Mouse (Mus musculus): ENCODE data around the gene Wdr90. TPM values are rescaled to one million over a fixed set of nuclear protein-coding genes. Genes with fewer than 3 reads are reported as not detected.

Wdr90 gene
- polyA plus RNA-seq, 1 experiment from 2014 or later = 14.0 TPM

- H3K4me3 ChIP-seq (replicated peaks) = no peak overlapping the region
- 84% methylated on average over 8 of the region's 8 CpGs for WGBS
- H3K4me1 ChIP-seq (replicated peaks) = peaks cover 7% of the 10 kb centered on the region; the same call in 1 of the 2 replicates
- H3K27me3 ChIP-seq (replicated peaks) = no peaks in the 10 kb centered on the region
- H3K27ac ChIP-seq = no peak overlapping the region
- no peak overlapping the region for H3K9ac ChIP-seq
- H3K9me3 ChIP-seq = no peaks in the 10 kb centered on the region
- ATAC-seq = no peak
- H3K36me3 ChIP-seq = peaks cover 21% of the 10 kb centered on the region
- no peak overlapping the region for H3K4me2 ChIP-seq (replicated peaks)
These were observed 22.0 kb upstream of the Wdr90 start for GRCm38 (mm10) chr17:25883268-25883667.

GRCm38 (mm10) chr17:25882306-25882705 is 21.0 kb upstream of the Wdr90 start:
- no peak overlapping the region for H3K27ac ChIP-seq
- no peak for ATAC-seq
- peaks cover 25% of the 10 kb centered on the region for H3K36me3 ChIP-seq
- H3K27me3 ChIP-seq (replicated peaks) = no peaks in the 10 kb centered on the region
- H3K9ac ChIP-seq = no peak overlapping the region
- 43% methylated on average over 5 of the region's 5 CpGs for WGBS
- peaks cover 7% of the 10 kb centered on the region; the same call in 1 of the 2 replicates for H3K4me1 ChIP-seq (replicated peaks)
- no peaks in the 10 kb centered on the region for H3K9me3 ChIP-seq
- no peak overlapping the region for H3K4me3 ChIP-seq (replicated peaks)
- no peak overlapping the region for H3K4me2 ChIP-seq (replicated peaks)

- Histone ChIP-seq H3K4me1 (replicated peaks) (peaks cover 11% of the 10 kb centered on the region), H3K9me3 (no peaks in the 10 kb centered on the region), H3K4me3 (replicated peaks) (no peak overlapping the region), H3K27me3 (replicated peaks) (no peaks in the 10 kb centered on the region), H3K27ac (no peak overlapping the region), H3K9ac (no peak overlapping the region), H3K4me2 (replicated peaks) (no peak overlapping the region), H3K36me3 (peaks cover 25% of the 10 kb centered on the region)
- no peak for ATAC-seq
- WGBS = 40% methylated on average over 4 of the region's 4 CpGs
These were observed 20.4 kb upstream of the Wdr90 start for GRCm38 (mm10) chr17:25881691-25882090.

- H3K4me3 ChIP-seq (replicated peaks) = no peak overlapping the region
- H3K9ac ChIP-seq = no peak overlapping the region
- WGBS = 17% methylated on average over 5 of the region's 5 CpGs
- H3K27me3 ChIP-seq (replicated peaks) = no peaks in the 10 kb centered on the region
- ATAC-seq = no peak
- peaks cover 17% of the 10 kb centered on the region for H3K4me1 ChIP-seq (replicated peaks)
- no peak overlapping the region for H3K27ac ChIP-seq
- H3K36me3 ChIP-seq = peaks cover 25% of the 10 kb centered on the region
- H3K9me3 ChIP-seq = no peaks in the 10 kb centered on the region
- no peak overlapping the region for H3K4me2 ChIP-seq (replicated peaks)
These were observed 19.8 kb upstream of the Wdr90 start for GRCm38 (mm10) chr17:25880913-25881641.

- Histone ChIP-seq H3K4me1 (replicated peaks) (peaks cover 21% of the 10 kb centered on the region), H3K27me3 (replicated peaks) (no peaks in the 10 kb centered on the region), H3K4me3 (replicated peaks) (no peak within 1 kb of the TSS), H3K4me2 (replicated peaks) (no peak within 1 kb of the TSS), H3K9me3 (no peaks in the 10 kb centered on the region), H3K9ac (no peak within 1 kb of the TSS), H3K27ac (no peak within 1 kb of the TSS), H3K36me3 (peaks cover 25% of the 10 kb centered on the region)
- WGBS = 38% methylated on average over 5 of the region's 5 CpGs
- no peak for ATAC-seq
These were observed 19.1 kb upstream of the Wdr90 start, which contains the start of gene Wfikkn1 for GRCm38 (mm10) chr17:25880196-25880910. Gene Wfikkn1 (minus strand): TSS chr17:25880858.

- Histone ChIP-seq H3K9me3 (no peaks in the 10 kb centered on the region), H3K4me2 (replicated peaks) (no peak overlapping the region), H3K4me1 (replicated peaks) (peaks cover 21% of the 10 kb centered on the region), H3K27me3 (replicated peaks) (no peaks in the 10 kb centered on the region), H3K4me3 (replicated peaks) (no peak overlapping the region), H3K27ac (no peak overlapping the region), H3K36me3 (peaks cover 25% of the 10 kb centered on the region), H3K9ac (no peak overlapping the region)
- 76% methylated on average over 8 of the region's 8 CpGs for WGBS
- no peak for ATAC-seq
These were observed 18.4 kb upstream of the Wdr90 start for GRCm38 (mm10) chr17:25879750-25880149.

GRCm38 (mm10) chr17:25879261-25879660 is 18.0 kb upstream of the Wdr90 start:
- ATAC-seq = no peak
- Histone ChIP-seq H3K4me2 (replicated peaks) (no peak overlapping the region), H3K36me3 (peaks cover 23% of the 10 kb centered on the region), H3K9ac (no peak overlapping the region), H3K4me1 (replicated peaks) (peaks cover 21% of the 10 kb centered on the region), H3K27ac (no peak overlapping the region), H3K4me3 (replicated peaks) (no peak overlapping the region), H3K9me3 (no peaks in the 10 kb centered on the region), H3K27me3 (replicated peaks) (no peaks in the 10 kb centered on the region)
- 59% methylated on average over 4 of the region's 4 CpGs for WGBS

GRCm38 (mm10) chr17:25878611-25879180 is 17.4 kb upstream of the Wdr90 start:
- no peak for ATAC-seq
- Histone ChIP-seq H3K4me2 (replicated peaks) (no peak overlapping the region), H3K4me1 (replicated peaks) (peaks cover 26% of the 10 kb centered on the region), H3K27me3 (replicated peaks) (no peaks in the 10 kb centered on the region), H3K9me3 (no peaks in the 10 kb centered on the region), H3K36me3 (peaks cover 21% of the 10 kb centered on the region), H3K9ac (no peak overlapping the region), H3K27ac (no peak overlapping the region), H3K4me3 (replicated peaks) (no peak overlapping the region)
- WGBS = 93% methylated on average over 19 of the region's 19 CpGs

GRCm38 (mm10) chr17:25877741-25878610 is 16.7 kb upstream of the Wdr90 start:
- Histone ChIP-seq H3K36me3 (peaks cover 13% of the 10 kb centered on the region), H3K9me3 (no peaks in the 10 kb centered on the region), H3K4me3 (replicated peaks) (no peak overlapping the region), H3K27ac (no peak overlapping the region), H3K4me2 (replicated peaks) (no peak overlapping the region), H3K4me1 (replicated peaks) (peaks cover 26% of the 10 kb centered on the region), H3K9ac (no peak overlapping the region), H3K27me3 (replicated peaks) (no peaks in the 10 kb centered on the region)
- no peak for ATAC-seq
- WGBS = 92% methylated on average over 32 of the region's 32 CpGs

GRCm38 (mm10) chr17:25877025-25877424 is 15.7 kb upstream of the Wdr90 start:
- Histone ChIP-seq H3K27ac (no peak overlapping the region), H3K4me3 (replicated peaks) (no peak overlapping the region), H3K4me1 (replicated peaks) (peaks cover 26% of the 10 kb centered on the region), H3K36me3 (peaks cover 9% of the 10 kb centered on the region; the same call in 1 of the 2 replicates), H3K4me2 (replicated peaks) (peak overlapping the region; percentile 88), H3K9ac (no peak overlapping the region), H3K9me3 (no peaks in the 10 kb centered on the region), H3K27me3 (replicated peaks) (no peaks in the 10 kb centered on the region)
- no peak for ATAC-seq
- 96% methylated on average over 3 of the region's 3 CpGs for WGBS

GRCm38 (mm10) chr17:25876347-25876915 is 15.1 kb upstream of the Wdr90 start:
- Histone ChIP-seq H3K27ac (0 out of 2 replicates have a peak overlapping the region, but pooled peaks have one; percentile 94), H3K36me3 (peaks cover 9% of the 10 kb centered on the region; the same call in 1 of the 2 replicates), H3K9me3 (no peaks in the 10 kb centered on the region), H3K4me2 (replicated peaks) (peak overlapping the region; percentile 88), H3K9ac (peak overlapping the region; percentile 66), H3K4me3 (replicated peaks) (peak overlapping the region; percentile 64), H3K27me3 (replicated peaks) (no peaks in the 10 kb centered on the region), H3K4me1 (replicated peaks) (peaks cover 24% of the 10 kb centered on the region)
- no peak for ATAC-seq
- 56% methylated on average over 10 of the region's 10 CpGs for WGBS
